Mouse (Mus musculus) limb, embryonic 10.5 days (tissue): ENCODE data around the gene Cdh24. TPM values are rescaled to one million over a fixed set of nuclear protein-coding genes. Genes with fewer than 3 reads are reported as not detected.

Source experiments
- DNase-seq: peaks from one replicate; pipeline ENCODE4 v3.0.0-alpha.2; 2017; ENCODE audit warnings: low spot score
- H3K27ac ChIP-seq: fragments of 300-500 bp; sonication (generic); 2 replicates; pipeline ENCODE4 v1.5.1; 2016; ENCODE audit warnings: mild to moderate bottlenecking
- H3K27me3 ChIP-seq: fragments of 300-500 bp; sonication (generic); 2 replicates; pipeline ENCODE4 v1.6.1; 2016; ENCODE audit warnings: low read depth, mild to moderate bottlenecking; ENCODE audit not compliant: poor library complexity, severe bottlenecking
- H3K36me3 ChIP-seq: fragments of 300-500 bp; sonication (generic); 2 replicates; pipeline ENCODE4 v1.6.1; 2016; ENCODE audit warnings: mild to moderate bottlenecking, moderate library complexity
- H3K4me1 ChIP-seq: fragments of 300-500 bp; sonication (generic); 2 replicates; pipeline ENCODE4 v1.6.1; 2016
- H3K4me3 ChIP-seq: fragments of 300-500 bp; sonication (generic); 2 replicates; pipeline ENCODE4 v1.5.1; 2016; ENCODE audit warnings: mild to moderate bottlenecking, moderate library complexity
- H3K9me3 ChIP-seq: fragments of 300-500 bp; sonication (generic); replicated peaks from 2 replicates; pipeline ENCODE4 v1.6.1; 2016; ENCODE audit warnings: mild to moderate bottlenecking
- WGBS: fragments of 180-500 bp; shearing (Covaris S2); methylation state at CpG from one replicate; pipeline ENCODE4 v1.1.7; 2016; 5-methylcytosine and 5-hydroxymethylcytosine counted together
- polyA plus RNA-seq: library from polyadenylated mRNA; unstranded; fragments of >200 nt; fragmentation: Nextera tagmentation; extraction: Ambion mirVana; gene quantifications from 2 replicates; pipeline ENCODE4 v1.2.1, GENCODE M21; 2016

Cdh24 gene
- polyA plus RNA-seq, 1 experiment from 2014 or later: 8.1 TPM

DNA sequence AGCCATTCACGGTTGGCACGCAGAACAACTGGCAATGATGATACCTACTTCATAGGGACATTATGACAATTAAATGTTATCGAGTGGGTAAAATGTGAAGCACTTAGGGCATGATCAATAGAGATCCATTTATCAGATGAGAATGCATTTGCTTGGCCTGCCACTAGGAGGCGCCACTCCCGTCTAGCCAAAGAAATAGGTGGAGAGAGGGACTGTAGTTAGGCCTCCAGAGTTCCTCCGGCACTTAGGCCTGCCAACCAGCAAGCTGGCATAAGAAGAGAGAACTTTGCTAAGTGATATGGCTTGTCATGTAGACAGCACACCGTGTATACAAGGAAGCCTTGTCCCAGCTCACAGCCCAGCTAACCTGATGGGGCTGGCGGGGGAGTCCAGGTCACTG is 4.2 kb downstream of the Cdh24 start:
- peaks cover 32% of the 10 kb centered on the region for H3K4me1 ChIP-seq
- H3K9me3 ChIP-seq: no peaks in the 10 kb centered on the region
- H3K4me3 ChIP-seq: no peak overlapping the region
- H3K27ac ChIP-seq: no peak overlapping the region
- peak; percentile 78 for DNase-seq
- peaks cover 75% of the 10 kb centered on the region for H3K36me3 ChIP-seq
- no peaks in the 10 kb centered on the region for H3K27me3 ChIP-seq
- 51% methylated on average over 8 of the region's 8 CpGs for WGBS

DNA sequence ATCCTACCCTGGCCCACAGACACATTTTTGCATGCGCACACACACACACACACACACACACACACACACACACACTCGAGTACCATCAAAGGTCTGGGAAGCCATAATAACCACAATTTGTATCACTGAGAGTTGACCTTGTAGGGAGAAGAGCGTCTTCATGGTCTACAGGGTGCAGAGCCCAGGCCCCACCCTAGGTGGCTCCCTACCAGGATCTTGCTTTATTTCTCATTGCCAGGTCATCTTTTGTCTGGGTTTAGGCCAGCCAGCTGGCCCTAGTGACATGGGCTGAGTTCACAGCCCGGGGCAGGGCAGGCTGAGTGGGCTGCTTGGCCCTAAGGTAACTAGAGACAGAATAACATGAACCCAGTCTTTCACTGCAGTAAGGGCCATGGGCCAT is 7.0 kb downstream of the Cdh24 start:
- Histone ChIP-seq H3K4me3 (no peak overlapping the region), H3K4me1 (peaks cover 7% of the 10 kb centered on the region), H3K9me3 (no peaks in the 10 kb centered on the region), H3K27ac (no peak overlapping the region), H3K27me3 (no peaks in the 10 kb centered on the region), H3K36me3 (peaks cover 97% of the 10 kb centered on the region)
- DNase-seq: no peak
- WGBS: 83% methylated on average over 4 of the region's 4 CpGs

DNA sequence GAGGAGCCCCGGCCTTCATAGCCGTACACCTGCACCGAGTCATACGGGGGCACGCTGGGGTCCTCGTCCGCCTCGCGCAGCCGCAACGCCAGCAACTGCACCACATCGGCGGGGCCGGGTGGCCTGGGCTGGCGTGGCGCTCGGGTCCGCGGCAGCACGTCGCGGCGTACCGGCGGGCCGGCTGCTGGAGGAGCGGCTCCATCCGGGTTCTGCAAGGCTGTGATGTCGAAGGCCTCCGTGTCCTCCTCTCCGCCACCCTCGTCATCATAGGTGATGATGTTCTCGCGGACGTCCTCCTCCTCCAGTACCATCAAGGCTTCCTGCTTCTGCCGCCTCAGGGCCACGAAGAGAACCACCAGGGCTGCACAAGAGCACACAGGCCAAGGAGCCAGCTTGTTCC is 8.9 kb downstream of the Cdh24 start:
- Histone ChIP-seq H3K27ac (no peak overlapping the region), H3K27me3 (no peaks in the 10 kb centered on the region), H3K4me3 (no peak overlapping the region), H3K36me3 (peaks cover 81% of the 10 kb centered on the region), H3K4me1 (no peaks in the 10 kb centered on the region), H3K9me3 (no peaks in the 10 kb centered on the region)
- WGBS: 92% methylated on average over 37 of the region's 37 CpGs
- DNase-seq: no peak

DNA sequence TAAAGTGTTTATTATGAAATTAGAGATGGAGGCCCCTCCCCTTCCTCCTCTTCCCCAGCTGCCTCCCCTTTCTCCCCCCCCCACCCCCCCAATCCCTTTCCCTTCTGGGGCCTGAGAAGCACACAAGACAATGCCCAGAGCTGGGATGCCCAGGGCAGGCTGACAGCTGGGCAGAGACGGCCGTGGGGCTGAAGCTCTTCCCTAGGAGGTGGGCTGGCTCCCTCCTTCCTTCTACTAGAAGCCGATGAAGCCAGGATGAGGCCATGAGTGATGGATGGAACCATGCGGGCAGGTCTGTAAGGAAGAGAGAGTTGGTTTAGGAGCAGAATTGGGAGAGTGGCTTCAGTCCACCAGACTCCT is 9.9 kb downstream of the Cdh24 start:
- Histone ChIP-seq H3K4me3 (no peak overlapping the region), H3K9me3 (no peaks in the 10 kb centered on the region), H3K36me3 (peaks cover 70% of the 10 kb centered on the region), H3K4me1 (no peaks in the 10 kb centered on the region), H3K27me3 (no peaks in the 10 kb centered on the region), H3K27ac (no peak overlapping the region)
- 83% methylated on average over 4 of the region's 4 CpGs for WGBS
- DNase-seq: no peak

DNA sequence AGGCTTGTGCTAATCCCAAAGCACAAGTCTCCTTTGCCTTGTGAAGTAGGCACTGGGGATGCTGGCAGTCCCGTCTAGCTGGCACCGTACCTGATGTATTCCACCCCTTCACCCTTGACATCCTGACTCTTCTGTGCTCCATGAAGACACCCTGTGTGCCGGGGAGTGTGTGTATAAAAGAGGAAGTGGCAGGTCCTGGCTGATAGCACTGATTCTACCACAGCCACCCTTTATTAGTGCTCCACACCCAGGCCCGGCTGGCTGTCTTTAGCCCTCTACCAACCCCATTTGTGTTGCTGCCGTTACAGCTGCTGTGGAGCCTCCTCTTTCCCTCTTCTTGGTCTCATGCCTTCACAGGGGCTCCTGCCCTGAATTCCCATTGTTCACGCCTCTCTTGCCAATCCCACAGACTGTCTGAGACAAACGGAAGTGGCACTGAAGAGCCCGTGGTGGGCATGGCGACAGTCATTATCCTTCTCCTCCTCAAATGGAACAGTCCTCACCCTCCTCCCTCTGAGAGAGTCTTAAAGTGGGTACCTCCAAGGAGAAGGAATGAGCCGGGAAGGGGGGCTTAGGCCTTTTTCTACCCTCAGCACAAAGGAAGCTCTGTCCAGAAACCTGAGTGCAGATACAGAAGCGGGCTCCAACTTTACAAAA is 10.5 kb downstream of the Cdh24 start:
- WGBS: 86% methylated on average over 11 of the region's 11 CpGs
- Histone ChIP-seq H3K36me3 (peaks cover 65% of the 10 kb centered on the region), H3K27ac (no peak overlapping the region), H3K4me3 (no peak overlapping the region), H3K27me3 (no peaks in the 10 kb centered on the region), H3K9me3 (no peaks in the 10 kb centered on the region), H3K4me1 (no peaks in the 10 kb centered on the region)
- no peak for DNase-seq

DNA sequence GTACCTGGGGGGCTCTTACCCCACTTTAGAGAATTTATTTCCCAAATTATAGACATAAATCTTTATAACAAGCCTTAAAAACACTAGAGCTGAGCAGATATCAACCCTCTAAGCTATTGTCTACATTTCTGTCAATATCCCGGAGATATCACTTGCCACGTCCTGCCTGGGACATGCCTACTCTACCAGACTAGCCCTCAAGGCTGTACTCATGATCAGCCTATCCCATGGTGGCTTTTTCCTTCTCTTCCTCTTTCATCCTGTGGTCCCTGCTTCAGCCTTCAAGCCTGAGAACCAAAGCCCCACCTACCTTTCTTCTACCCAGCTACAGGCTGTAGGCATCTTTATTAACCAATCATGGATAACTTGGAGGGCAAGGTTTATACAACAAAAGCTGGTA is 11.4 kb downstream of the Cdh24 start:
- Histone ChIP-seq H3K4me3 (no peak overlapping the region), H3K9me3 (no peaks in the 10 kb centered on the region), H3K27ac (no peak overlapping the region), H3K27me3 (no peaks in the 10 kb centered on the region), H3K4me1 (no peaks in the 10 kb centered on the region), H3K36me3 (peaks cover 57% of the 10 kb centered on the region)
- DNase-seq: no peak
- WGBS: 84% methylated on average over 2 of the region's 2 CpGs

DNA sequence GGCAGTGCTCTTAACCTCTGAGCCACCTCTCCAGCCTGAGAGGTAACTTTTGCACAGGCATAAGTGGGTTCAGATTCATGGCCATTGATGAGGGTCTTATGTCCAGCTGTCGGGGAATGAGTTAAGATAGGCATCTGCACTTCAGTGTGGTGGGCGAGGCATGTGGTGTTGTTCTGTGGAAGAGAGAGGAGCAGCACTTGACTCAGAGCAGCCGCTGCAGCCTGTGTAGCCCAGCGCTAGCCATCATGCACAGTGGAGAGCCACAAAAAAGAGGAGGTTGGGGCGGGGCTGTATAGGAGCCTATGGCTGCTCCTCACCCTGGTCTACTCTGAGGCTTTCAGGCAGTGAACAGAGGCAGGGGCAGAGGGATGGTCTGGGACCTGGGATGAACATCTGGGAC is 13.1 kb downstream of the Cdh24 start:
- Histone ChIP-seq H3K9me3 (no peaks in the 10 kb centered on the region), H3K36me3 (peaks cover 40% of the 10 kb centered on the region), H3K4me3 (no peak overlapping the region), H3K27ac (no peak overlapping the region), H3K27me3 (no peaks in the 10 kb centered on the region), H3K4me1 (no peaks in the 10 kb centered on the region)
- WGBS: 74% methylated on average over 5 of the region's 5 CpGs
- DNase-seq: no peak

DNA sequence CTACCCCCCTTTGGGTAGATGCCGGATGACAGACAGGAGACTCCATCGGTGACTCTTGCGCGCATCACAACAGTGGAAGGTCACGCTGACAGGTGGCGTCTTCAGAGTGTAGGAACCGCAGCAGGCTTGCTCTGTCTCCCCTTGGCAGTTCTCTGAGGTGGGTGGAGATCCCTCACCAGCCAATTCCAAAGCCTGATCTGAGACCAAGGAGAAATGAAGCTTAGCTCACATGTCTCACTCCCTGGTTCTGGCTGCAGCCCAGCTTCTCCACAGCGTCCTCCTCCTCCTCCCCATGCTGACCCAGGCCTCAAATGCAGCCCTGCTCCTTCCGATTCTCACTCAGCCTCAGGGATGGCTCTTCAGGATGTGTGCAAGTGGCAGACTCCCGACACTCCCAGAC is 16.2 kb downstream of the Cdh24 start:
- Histone ChIP-seq H3K9me3 (no peaks in the 10 kb centered on the region), H3K4me1 (no peaks in the 10 kb centered on the region), H3K27me3 (no peaks in the 10 kb centered on the region), H3K36me3 (peaks cover 8% of the 10 kb centered on the region; the same call in 1 of the 2 replicates), H3K4me3 (no peak overlapping the region), H3K27ac (no peak overlapping the region)
- no peak for DNase-seq
- 81% methylated on average over 10 of the region's 10 CpGs for WGBS

DNA sequence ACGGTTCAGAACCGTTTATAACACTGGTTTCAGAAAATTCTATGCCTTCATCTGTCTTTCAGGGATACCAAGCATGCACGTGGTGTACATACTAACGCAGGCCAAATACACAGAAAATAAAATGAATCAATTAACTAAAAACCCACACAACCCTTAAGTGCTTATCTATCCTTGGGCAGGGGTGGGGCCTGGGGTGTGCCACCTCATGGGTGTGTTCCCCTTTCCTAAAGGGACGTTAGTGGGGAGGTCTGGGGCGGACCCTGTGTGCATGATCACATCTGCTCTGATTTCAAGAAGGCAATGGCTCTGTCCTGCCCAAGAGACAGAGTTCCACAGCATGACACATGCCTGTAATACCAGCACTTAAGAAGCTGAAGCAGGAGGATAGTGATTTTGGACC is 17.8 kb downstream of the Cdh24 start:
- no peak for DNase-seq
- Histone ChIP-seq H3K27me3 (no peaks in the 10 kb centered on the region), H3K9me3 (no peaks in the 10 kb centered on the region), H3K4me3 (no peak overlapping the region), H3K27ac (no peak overlapping the region), H3K4me1 (no peaks in the 10 kb centered on the region), H3K36me3 (no peaks in the 10 kb centered on the region)
- 87% methylated on average over 6 of the region's 6 CpGs for WGBS

DNA sequence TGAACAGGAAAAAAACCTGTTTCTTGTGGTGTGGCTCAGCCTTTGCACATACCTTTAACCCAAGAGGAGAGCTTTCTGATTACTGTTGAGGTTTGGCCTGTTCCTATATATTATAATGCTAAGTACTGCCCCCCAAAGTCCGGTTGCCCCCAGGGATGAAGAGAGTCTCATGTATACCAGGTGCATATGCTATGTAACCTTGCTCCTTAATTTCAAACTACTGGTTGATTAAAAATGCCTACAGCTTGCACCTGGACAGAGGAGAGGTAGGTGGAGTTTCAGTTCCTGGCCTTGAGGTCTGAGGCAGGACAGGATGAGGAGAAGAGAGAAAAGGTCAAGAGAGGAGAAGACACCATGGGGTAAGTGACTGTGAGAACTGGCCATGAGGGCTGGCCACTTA is 20.0 kb downstream of the Cdh24 start, which contains the start of gene Psmb11:
TSS of gene Psmb11 (plus strand) at position 301 of the 400 bp plus-strand sequence.
- no peak for DNase-seq
- Histone ChIP-seq H3K9me3 (no peaks in the 10 kb centered on the region), H3K27ac (no peak within 1 kb of the TSS), H3K4me1 (peaks cover 8% of the 10 kb centered on the region), H3K4me3 (no peak within 1 kb of the TSS), H3K36me3 (peaks cover 5% of the 10 kb centered on the region), H3K27me3 (no peaks in the 10 kb centered on the region)
- 91% methylated on average over 1 of the region's 1 CpGs for WGBS

DNA sequence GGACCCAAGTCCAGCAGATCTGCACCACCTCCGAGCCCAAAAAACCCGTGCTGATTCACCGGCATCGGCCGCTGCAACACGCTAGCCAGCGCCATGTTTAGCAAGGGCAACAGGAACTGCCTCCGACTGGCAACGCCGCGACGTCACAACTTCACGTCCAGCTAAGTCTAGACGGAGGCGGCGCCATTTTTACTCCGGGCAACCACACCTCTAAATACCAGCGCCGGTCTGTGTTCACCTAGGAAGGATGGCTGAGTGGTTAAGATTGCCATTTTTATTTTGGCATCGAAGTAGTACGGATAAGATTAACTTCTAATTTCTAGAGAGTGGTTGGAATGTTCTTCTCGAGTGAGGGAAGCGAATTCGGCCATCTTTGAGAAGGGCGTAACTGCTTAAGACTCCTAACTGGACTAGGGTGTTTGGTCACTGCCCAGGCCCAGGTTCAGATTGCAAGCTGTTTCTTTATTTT is 23.2 kb downstream of the Cdh24 start, which contains the start of gene Psmb5:
TSS of gene Psmb5 (minus strand) at position 126 of the 469 bp plus-strand sequence.
- DNase-seq: peak; percentile 91
- H3K4me3 ChIP-seq: peak within 1 kb of the TSS; percentile 75
- peak within 1 kb of the TSS; percentile 92 for H3K27ac ChIP-seq
- H3K36me3 ChIP-seq: peaks cover 36% of the 10 kb centered on the region
- H3K4me1 ChIP-seq: peaks cover 8% of the 10 kb centered on the region
- WGBS: under 1% methylated on average over 25 of the region's 25 CpGs
- no peaks in the 10 kb centered on the region for H3K27me3 ChIP-seq
- H3K9me3 ChIP-seq: no peaks in the 10 kb centered on the region

DNA sequence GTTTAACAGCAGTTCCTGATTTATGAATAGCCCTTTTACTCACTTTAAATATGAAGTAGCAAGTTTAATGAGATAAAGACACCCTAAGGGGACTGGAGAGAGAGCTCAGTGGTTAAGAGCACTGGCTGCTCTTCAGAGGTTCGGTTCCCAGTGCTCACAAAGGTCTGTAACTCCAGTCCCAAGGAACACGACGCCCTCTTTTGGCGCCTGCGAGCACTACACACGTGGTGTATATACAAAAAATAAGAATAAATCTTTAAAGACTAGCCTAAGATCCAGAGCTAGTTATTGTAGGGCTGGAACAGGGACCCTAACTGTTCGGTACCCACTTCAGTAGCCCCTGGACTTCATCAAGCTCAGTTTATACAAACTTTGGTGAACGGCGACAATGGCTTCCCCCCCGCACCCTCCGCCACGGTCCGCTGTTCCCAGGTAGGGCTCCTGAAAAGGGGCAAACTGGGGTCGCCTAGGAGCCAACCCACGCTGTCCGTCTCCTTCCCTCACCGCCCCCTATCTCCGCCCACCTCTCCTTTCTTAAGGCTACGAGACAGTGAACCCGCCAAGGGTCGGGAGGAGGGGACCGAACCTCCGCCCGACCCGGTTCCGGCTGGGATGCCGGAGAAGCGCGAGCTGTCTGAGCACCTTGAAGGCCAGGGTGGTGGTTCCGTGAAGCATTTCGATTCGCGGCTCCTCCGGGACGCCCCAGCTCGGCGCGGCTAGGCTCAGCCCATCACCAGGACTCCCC is 23.8 kb downstream of the Cdh24 start:
- peak; percentile 71 for DNase-seq
- Histone ChIP-seq H3K4me3 (peak overlapping the region; percentile 75), H3K27ac (peak overlapping the region; percentile 92), H3K9me3 (no peaks in the 10 kb centered on the region), H3K4me1 (peaks cover 8% of the 10 kb centered on the region), H3K36me3 (peaks cover 42% of the 10 kb centered on the region), H3K27me3 (no peaks in the 10 kb centered on the region)
- 1% methylated on average over 38 of the region's 38 CpGs for WGBS

DNA sequence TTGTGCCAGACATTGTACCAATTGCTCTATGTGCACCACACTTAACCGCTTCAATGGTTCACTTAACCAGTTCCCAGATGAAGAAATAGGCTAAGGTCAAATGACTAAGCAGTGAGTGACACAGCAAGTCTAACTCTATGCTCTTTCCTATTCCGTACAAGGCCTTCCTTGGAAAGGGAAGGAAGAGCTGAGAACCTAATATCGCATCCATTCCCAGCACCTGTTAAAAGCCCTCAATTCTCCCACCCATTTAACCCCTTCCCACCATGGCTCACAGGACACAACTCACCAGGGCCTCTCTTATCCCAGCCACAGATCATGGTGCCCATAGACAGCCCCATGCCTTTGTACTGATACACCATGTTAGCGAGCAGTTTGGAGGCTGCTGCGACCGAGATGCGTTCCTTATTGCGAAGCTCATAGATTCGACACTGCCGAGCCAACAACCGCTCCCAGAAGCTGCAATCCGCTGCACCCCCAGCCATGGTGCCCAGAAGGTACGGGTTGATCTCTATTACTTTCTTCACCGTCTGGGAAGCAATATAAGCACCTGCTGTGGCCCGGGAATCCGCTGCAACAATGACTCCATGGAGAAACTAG is 24.8 kb downstream of the Cdh24 start:
- Histone ChIP-seq H3K4me3 (peak overlapping the region; percentile 75), H3K4me1 (peaks cover 8% of the 10 kb centered on the region), H3K27me3 (no peaks in the 10 kb centered on the region), H3K27ac (no peak overlapping the region), H3K36me3 (peaks cover 50% of the 10 kb centered on the region), H3K9me3 (no peaks in the 10 kb centered on the region)
- DNase-seq: no peak
- WGBS: 96% methylated on average over 16 of the region's 16 CpGs
